Mouse (Mus musculus) liver, embryonic 16.5 days (tissue): Measurements from ENCODE around the gene Sdad1. TPM values are rescaled to one million over a fixed set of nuclear protein-coding genes. Genes with fewer than 3 reads are reported as not detected.

Experiments used
- ATAC-seq: fragments of 200-750 bp; cut with Nextera tagmentation; 2 replicates; pipeline ENCODE4 v1.8.0; 2017; ENCODE audit warnings: low read depth, mild to moderate bottlenecking, moderate number of reproducible peaks, moderate library complexity
- H3K27ac ChIP-seq: fragments of 300-500 bp; sonication (generic); 2 replicates; pipeline ENCODE4 v1.5.1; 2014; ENCODE audit warnings: mild to moderate bottlenecking, low read length
- H3K27me3 ChIP-seq: fragments of 300-500 bp; sonication (generic); 2 replicates; pipeline ENCODE4 v1.6.1; 2014; ENCODE audit warnings: low read depth, low read length, mixed read lengths; ENCODE audit not compliant: control insufficient read depth, insufficient read depth
- H3K36me3 ChIP-seq: fragments of 300-500 bp; sonication (generic); 2 replicates; pipeline ENCODE4 v1.6.1; 2014; ENCODE audit warnings: mild to moderate bottlenecking; ENCODE audit not compliant: control insufficient read depth, insufficient read depth
- H3K4me1 ChIP-seq: fragments of 300-500 bp; sonication (generic); 2 replicates; pipeline ENCODE4 v1.6.1; 2014; ENCODE audit warnings: low read depth, low read length, mixed read lengths; ENCODE audit not compliant: control insufficient read depth
- H3K4me2 ChIP-seq: fragments of 300-500 bp; sonication (generic); 2 replicates; pipeline ENCODE4 v1.6.1; 2014; ENCODE audit warnings: low read depth, low read length, mixed read lengths
- H3K4me3 ChIP-seq: fragments of 300-500 bp; sonication (generic); 2 replicates; pipeline ENCODE4 v1.5.1; 2014; ENCODE audit warnings: low read depth, mild to moderate bottlenecking, low read length
- H3K9ac ChIP-seq: fragments of 300-500 bp; sonication (generic); 2 replicates; pipeline ENCODE4 v1.6.1; 2014; ENCODE audit warnings: low read depth, low read length
- H3K9me3 ChIP-seq: fragments of 300-500 bp; sonication (generic); replicated peaks from 2 replicates; pipeline ENCODE4 v1.6.1; 2016; ENCODE audit warnings: low read length; ENCODE audit not compliant: control insufficient read depth
- WGBS: fragments of 180-500 bp; shearing (Covaris S2); extraction: QIAGEN DNeasy Blood & Tissue Kit; methylation state at CpG from one replicate; pipeline ENCODE4 v1.1.7; 2014; ENCODE audit not compliant: insufficient replicate concordance; 5-methylcytosine and 5-hydroxymethylcytosine counted together
- polyA plus RNA-seq: library from polyadenylated mRNA; unstranded; fragments of >200 nt; fragmentation: Nextera tagmentation; extraction: Ambion mirVana; gene quantifications from 2 replicates; pipeline ENCODE4 v1.2.1, GENCODE M21; 2015

Gene Sdad1
- polyA plus RNA-seq, 1 experiment from 2014 or later = 15.0 TPM

GRCm38 (mm10) chr5:92340606-92341005 lies 30.3 kb upstream of the Sdad1 start:
- H3K4me3 ChIP-seq = no peak overlapping the region
- no peaks in the 10 kb centered on the region for H3K4me1 ChIP-seq
- no peak overlapping the region for H3K9ac ChIP-seq
- no peaks in the 10 kb centered on the region for H3K9me3 ChIP-seq
- no peak overlapping the region for H3K27ac ChIP-seq
- WGBS = 55% methylated on average over 4 of the region's 4 CpGs
- no peak for ATAC-seq
- no peak overlapping the region for H3K4me2 ChIP-seq
- no peaks in the 10 kb centered on the region for H3K27me3 ChIP-seq
- H3K36me3 ChIP-seq = no peaks in the 10 kb centered on the region

DNA sequence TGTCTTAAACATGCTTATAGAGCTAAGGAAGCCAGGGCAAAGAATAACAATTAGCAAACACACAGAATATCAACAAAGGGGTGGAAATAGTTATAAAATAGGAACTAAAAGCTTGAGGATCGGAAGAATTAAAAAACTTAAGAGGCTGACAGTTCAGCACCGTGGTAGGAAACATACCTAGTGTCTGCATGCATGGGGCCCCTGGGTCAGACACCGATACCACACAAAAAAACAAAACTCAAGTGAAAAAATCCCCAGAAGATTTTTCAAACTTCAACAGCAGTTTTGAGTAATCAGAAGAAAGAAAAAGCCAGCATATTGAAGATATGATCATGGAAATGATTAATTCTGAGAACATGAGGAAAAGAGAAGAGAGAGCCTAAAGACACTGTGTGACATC lies 26.5 kb upstream of the Sdad1 start:
- no peak overlapping the region for H3K4me2 ChIP-seq
- WGBS = 52% methylated on average over 3 of the region's 3 CpGs
- no peak overlapping the region for H3K27ac ChIP-seq
- no peaks in the 10 kb centered on the region for H3K9me3 ChIP-seq
- no peak for ATAC-seq
- no peak overlapping the region for H3K9ac ChIP-seq
- H3K36me3 ChIP-seq = no peaks in the 10 kb centered on the region
- H3K4me1 ChIP-seq = no peaks in the 10 kb centered on the region
- no peak overlapping the region for H3K4me3 ChIP-seq
- no peaks in the 10 kb centered on the region for H3K27me3 ChIP-seq

DNA sequence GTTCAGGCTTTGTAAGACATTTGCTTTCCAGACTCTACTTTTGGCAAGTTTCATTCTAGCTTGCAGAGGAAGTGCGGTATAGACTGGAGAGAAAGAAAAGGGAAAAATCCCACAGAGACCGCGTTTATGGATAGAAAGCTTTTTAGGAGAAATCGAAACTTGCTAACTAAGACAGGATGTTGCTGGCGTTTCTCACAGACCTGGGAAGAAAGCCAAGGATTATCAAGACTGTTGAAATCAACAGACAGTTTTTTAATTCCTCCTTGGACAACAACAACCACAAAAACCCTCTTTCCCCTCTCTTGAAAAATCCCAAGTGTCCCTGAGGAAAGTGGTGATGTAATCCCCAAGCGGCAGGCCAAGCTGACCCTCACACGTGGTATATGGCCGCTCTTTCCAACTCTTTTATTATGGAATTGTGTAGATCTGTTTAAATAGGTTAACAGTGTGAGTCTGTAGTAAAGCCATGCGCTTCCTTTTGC lies 22.1 kb upstream of the Sdad1 start:
- Histone ChIP-seq H3K9me3 (no peaks in the 10 kb centered on the region), H3K27me3 (no peaks in the 10 kb centered on the region), H3K4me2 (no peak overlapping the region; the same call in 1 of the 2 replicates), H3K4me1 (no peaks in the 10 kb centered on the region), H3K4me3 (no peak overlapping the region), H3K9ac (no peak overlapping the region), H3K36me3 (no peaks in the 10 kb centered on the region), H3K27ac (peak overlapping the region; percentile 12; the same call in 1 of the 2 replicates)
- WGBS = 66% methylated on average over 9 of the region's 9 CpGs
- no peak; the same call in 1 of the 2 replicates for ATAC-seq

- Histone ChIP-seq H3K27ac (peak within 1 kb of the TSS; percentile 12; the same call in 1 of the 2 replicates), H3K9me3 (no peaks in the 10 kb centered on the region), H3K4me1 (no peaks in the 10 kb centered on the region), H3K4me2 (no peak within 1 kb of the TSS; the same call in 1 of the 2 replicates), H3K36me3 (no peaks in the 10 kb centered on the region), H3K4me3 (no peak within 1 kb of the TSS), H3K9ac (no peak within 1 kb of the TSS), H3K27me3 (no peaks in the 10 kb centered on the region)
- no peak for ATAC-seq
- WGBS = 81% methylated on average over 17 of the region's 17 CpGs
Measured at GRCm38 (mm10) chr5:92331635-92332338, 21.5 kb upstream of the Sdad1 start, which contains the start of gene Art3. TSS of gene Art3 (plus strand) at chr5:92331827.

- no peaks in the 10 kb centered on the region for H3K27me3 ChIP-seq
- no peaks in the 10 kb centered on the region for H3K36me3 ChIP-seq
- H3K4me3 ChIP-seq = no peak overlapping the region
- H3K27ac ChIP-seq = no peak overlapping the region
- H3K9me3 ChIP-seq = no peaks in the 10 kb centered on the region
- H3K9ac ChIP-seq = no peak overlapping the region
- no peaks in the 10 kb centered on the region for H3K4me1 ChIP-seq
- no peak overlapping the region for H3K4me2 ChIP-seq
- WGBS = 69% methylated on average over 12 of the region's 12 CpGs
- no peak for ATAC-seq
Measured at GRCm38 (mm10) chr5:92331122-92331521, 20.8 kb upstream of the Sdad1 start.

GRCm38 (mm10) chr5:92327929-92328328 lies 17.6 kb upstream of the Sdad1 start, which contains the start of gene Cxcl9:
TSS of gene Cxcl9 (minus strand) at chr5:92328079.
- no peaks in the 10 kb centered on the region for H3K27me3 ChIP-seq
- no peak within 1 kb of the TSS for H3K9ac ChIP-seq
- no peak for ATAC-seq
- no peaks in the 10 kb centered on the region for H3K36me3 ChIP-seq
- no peak within 1 kb of the TSS for H3K4me2 ChIP-seq
- no peaks in the 10 kb centered on the region; the same call in 1 of the 2 replicates for H3K4me1 ChIP-seq
- H3K9me3 ChIP-seq = no peaks in the 10 kb centered on the region
- no peak within 1 kb of the TSS for H3K27ac ChIP-seq
- WGBS = 52% methylated on average over 7 of the region's 7 CpGs
- no peak within 1 kb of the TSS for H3K4me3 ChIP-seq

- H3K36me3 ChIP-seq = no peaks in the 10 kb centered on the region
- no peak for ATAC-seq
- no peak overlapping the region for H3K4me3 ChIP-seq
- H3K4me2 ChIP-seq = no peak overlapping the region
- no peak overlapping the region for H3K9ac ChIP-seq
- no peaks in the 10 kb centered on the region for H3K27me3 ChIP-seq
- no peaks in the 10 kb centered on the region for H3K9me3 ChIP-seq
- H3K27ac ChIP-seq = no peak overlapping the region
- 11% methylated on average over 6 of the region's 6 CpGs for WGBS
- no peaks in the 10 kb centered on the region; the same call in 1 of the 2 replicates for H3K4me1 ChIP-seq
Measured at GRCm38 (mm10) chr5:92327367-92327766, 17.1 kb upstream of the Sdad1 start.

DNA sequence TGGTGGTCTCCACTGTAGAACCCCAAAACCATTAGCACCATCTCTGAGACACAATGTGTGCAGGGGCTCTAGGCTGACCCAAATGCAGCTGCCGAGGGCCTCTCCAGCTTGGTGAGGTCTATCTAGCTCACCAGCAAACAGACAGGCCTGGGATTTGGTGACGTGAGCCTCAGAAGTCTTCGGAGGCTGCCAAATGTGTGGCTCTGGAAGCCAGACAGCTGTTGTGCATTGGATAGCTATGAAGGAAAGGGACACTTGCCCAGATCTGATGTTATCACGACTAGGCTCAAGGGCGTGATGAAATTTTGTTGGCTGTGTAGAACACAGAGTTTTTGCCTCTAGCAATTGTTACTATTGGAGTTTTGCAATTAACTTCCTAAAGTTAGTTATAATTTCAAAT lies 13.0 kb upstream of the Sdad1 start:
- 53% methylated on average over 5 of the region's 5 CpGs for WGBS
- no peak for ATAC-seq
- Histone ChIP-seq H3K4me1 (peaks cover 2% of the 10 kb centered on the region), H3K9me3 (no peaks in the 10 kb centered on the region), H3K9ac (no peak overlapping the region), H3K36me3 (no peaks in the 10 kb centered on the region), H3K4me3 (no peak overlapping the region), H3K27ac (no peak overlapping the region), H3K27me3 (no peaks in the 10 kb centered on the region), H3K4me2 (no peak overlapping the region)

DNA sequence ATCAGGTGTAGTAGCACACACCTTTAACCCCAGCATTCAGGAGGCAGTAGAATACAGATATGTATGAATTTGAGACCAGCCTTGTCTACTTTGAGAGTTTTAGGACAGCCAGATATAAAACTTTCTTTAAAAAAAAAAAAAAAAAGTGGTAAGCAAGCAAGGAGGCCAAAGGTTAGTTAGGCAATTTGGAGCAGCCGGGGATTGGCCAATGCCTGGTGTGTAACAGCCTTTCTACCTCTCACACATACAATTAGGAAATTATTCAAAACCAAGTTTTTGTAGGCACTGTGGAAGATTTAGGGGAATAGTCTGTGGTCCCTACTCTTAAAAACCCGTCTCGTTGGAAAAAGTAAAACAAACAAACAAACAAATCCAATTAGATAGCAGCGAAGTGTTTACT lies 12.3 kb upstream of the Sdad1 start:
- Histone ChIP-seq H3K27me3 (no peaks in the 10 kb centered on the region), H3K36me3 (no peaks in the 10 kb centered on the region), H3K4me3 (no peak overlapping the region), H3K9me3 (no peaks in the 10 kb centered on the region), H3K27ac (no peak overlapping the region), H3K4me1 (peaks cover 2% of the 10 kb centered on the region), H3K9ac (no peak overlapping the region), H3K4me2 (no peak overlapping the region)
- WGBS = 51% methylated on average over 4 of the region's 4 CpGs
- ATAC-seq = no peak
